Mouse (Mus musculus) neutrophil, adult 5-6 weeks (primary cell): ENCODE measurements around the gene Gpr22. TPM values are rescaled to one million over a fixed set of nuclear protein-coding genes. Genes with fewer than 3 reads are reported as not detected.

Experiments used
- ATAC-seq: fragments of 151-379, 151-347 bp; 2 replicates; pipeline ENCODE4 v1.8.0; 2017; ENCODE audit warnings: mild to moderate bottlenecking, moderate TSS enrichment; ENCODE audit not compliant: insufficient number of reproducible peaks, poor library complexity, low FRiP score, severe bottlenecking; ENCODE audit errors: extremely low read depth
- total RNA-seq: library from RNA; stranded (forward); fragments of 200-1000 nt; gene quantifications from 2 replicates; pipeline ENCODE4 v1.2.3, GENCODE M21; 2017

Gene Gpr22
- total RNA-seq = not detected in 2 replicates

GRCm38 (mm10) chr12:31713600-31713999, at the start of gene Gpr22:
Gene Gpr22, minus strand, starts transcription at chr12:31713947.
- no peak for ATAC-seq

DNA sequence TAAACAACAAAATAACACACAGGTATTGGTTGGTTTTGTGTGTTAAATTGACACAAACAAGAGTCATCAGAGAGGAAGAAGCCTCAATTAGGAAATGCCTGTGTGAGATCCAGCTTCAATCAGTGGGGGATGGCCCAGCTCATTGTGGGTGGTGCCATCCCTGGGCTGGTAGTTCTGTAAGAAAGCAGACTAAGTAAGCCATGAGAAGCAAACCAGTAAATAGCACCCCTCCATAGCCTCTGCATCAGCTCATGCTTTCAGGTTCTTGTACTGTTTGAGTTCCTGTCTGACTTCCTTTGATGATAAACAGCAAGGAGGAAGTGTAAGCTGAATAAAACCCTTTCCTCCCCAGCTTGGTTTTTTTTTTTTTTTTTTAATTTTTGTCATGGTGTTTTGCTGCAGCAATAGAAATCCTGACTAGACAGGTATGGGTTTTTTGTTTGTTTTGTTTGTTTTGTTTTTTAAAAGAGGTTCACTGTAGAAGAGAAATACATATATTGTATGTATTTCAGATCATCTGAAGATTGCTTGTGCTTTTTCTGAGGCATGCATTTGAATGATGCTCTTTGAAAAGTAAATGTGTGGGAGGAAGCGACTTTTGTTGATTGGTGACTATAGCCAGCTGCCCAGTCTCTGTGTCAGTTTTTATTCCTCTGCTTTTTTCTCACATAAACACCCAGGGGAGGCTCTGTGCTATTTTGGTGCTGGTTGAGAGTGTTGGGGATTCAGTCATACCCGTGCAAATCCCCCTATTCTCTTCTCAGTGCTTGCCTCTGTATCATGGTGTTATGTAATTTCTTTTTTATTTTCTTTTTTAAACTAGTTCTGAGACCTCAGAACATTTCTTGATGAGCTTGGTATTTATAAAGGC, 42.4 kb upstream of the Gpr22 start:
- peak; percentile 55; the same call in 1 of the 2 replicates for ATAC-seq

- ATAC-seq = no peak
These were observed 40.7 kb upstream of the Gpr22 start for GRCm38 (mm10) chr12:31754465-31754864.

DNA sequence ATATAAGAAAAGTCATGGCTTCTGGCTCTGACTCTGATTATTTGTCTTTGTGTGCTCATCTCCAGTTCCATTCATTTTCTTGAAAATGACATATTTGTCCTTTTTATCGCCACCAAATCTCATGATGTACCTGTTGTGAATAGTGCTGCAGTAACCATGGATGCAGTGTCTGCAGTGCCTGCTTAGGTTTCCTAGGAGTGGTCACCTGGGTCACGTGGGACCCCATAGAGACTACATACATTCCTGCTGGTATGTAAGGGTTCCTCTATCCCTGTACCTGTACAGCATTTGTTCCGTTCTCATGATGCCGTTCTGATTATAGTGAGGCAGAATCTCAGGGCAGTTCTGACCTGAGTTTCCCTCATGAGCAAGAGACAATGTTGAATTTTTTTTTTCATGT, 36.1 kb upstream of the Gpr22 start:
- no peak for ATAC-seq

GRCm38 (mm10) chr12:31747301-31747700, 33.6 kb upstream of the Gpr22 start:
- ATAC-seq = no peak

DNA sequence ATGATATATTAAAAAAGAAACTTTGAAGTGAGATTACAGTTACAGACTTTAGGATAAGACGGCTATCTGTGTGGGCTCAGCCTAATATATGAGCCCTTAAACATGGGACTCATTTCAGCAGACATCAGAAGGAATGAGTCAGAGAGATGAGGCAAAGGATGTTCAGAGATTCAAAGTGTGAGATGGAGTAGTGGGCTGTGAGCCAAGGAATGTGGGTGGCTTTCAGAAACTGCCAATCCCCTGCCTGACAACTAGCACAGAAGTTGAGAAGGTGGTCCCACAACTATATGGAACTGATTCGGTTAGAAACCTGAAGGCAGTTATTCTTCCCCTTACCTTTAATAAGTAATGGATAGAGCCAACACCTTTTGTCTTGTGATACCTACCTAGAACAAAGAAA, 20.9 kb upstream of the Gpr22 start:
- no peak for ATAC-seq

DNA sequence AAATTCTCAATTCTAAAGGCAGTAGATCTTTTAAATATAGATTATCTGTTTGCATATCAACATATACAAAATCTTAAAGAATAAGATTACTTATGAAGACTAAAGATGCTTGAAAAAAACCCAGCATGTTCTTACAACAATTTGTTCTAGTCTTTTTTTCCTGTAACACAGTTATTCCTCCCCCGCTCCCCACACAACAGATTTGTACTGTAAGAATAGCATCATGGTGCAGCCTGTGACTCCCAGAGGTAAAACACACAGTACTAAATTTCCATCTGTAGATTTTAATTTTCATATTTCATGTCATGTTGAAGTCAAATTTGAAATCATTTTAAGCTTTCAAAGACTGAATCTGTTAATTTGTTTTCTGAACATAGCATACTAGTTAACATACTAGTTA, 16.4 kb upstream of the Gpr22 start:
- no peak for ATAC-seq

GRCm38 (mm10) chr12:31726707-31727106, 13.0 kb upstream of the Gpr22 start:
- no peak for ATAC-seq

- ATAC-seq = no peak
These were observed 11.9 kb upstream of the Gpr22 start for GRCm38 (mm10) chr12:31725511-31726275.

DNA sequence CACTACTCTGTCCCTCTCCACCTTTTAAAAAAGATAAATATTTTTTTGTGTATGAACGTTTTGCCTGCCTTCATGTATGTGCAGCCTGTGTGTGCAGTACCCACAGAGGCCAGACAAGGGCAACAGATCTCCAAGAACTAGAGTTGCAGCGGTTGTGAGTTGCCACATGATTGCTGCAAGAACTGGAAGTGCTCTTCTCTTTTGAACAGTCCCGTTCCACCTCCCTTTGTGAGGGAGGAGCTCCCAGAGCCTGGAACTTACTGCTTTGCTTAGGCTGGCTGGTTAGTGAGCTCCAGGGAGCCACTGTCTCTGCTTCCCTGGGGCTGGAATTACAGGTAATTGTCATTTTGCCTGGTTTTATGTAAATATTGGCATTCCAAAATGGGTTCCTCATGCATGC, 10.8 kb upstream of the Gpr22 start:
- no peak for ATAC-seq

DNA sequence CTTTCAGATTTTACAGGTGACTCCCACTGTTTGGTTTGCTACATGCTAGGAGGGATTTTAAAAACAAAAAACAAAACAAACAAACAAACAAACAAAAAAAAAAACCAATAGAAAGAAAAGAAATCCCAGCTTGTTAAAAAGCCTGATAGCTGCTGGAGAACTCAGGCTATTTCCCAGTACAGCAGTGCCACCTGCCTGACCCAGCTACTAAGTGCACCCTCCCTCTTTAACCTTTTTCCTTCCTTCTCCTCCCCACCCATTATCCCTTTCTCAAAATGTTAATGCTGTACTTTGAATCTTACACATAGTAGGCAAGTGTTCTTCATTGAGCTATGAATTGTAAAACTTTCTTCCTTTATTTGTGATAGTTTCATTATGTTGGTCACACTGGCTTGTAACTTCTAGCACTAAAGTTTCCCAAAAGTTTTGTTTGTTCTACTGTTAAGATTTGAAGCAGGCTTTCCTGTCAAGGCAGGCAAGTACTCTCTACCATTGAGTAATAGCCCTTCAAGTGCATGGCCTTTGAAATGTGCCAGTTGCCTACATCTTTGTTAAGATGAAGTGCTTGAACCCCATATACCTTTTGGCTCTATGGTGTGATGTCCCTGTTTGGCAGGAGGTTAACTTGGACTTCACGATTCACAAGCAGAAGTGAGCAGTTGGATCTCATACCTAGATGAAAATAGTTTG, 6.0 kb upstream of the Gpr22 start:
- ATAC-seq = no peak

DNA sequence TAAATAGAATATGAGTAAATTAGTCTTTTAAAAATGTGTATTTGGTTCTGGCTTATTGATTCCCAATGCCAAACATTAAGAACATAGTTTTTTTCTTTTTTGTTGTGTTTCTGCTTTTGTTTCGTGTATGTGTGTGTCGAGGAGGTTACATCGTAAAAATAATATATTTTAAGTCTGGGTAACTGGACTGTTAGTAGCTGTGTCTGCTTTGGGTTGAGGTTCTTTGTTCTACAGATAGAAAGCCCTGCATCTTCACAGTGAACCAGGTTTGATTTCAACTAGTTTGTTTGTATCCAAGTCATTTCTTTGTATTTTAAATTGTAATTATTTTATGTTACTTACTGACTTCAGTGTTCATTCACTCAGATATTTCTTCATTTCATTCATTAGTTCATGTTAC, 323 bp upstream of the Gpr22 start:
- no peak for ATAC-seq

- ATAC-seq = no peak
These were observed 1.0 kb downstream of the Gpr22 start for GRCm38 (mm10) chr12:31712727-31713126.

DNA sequence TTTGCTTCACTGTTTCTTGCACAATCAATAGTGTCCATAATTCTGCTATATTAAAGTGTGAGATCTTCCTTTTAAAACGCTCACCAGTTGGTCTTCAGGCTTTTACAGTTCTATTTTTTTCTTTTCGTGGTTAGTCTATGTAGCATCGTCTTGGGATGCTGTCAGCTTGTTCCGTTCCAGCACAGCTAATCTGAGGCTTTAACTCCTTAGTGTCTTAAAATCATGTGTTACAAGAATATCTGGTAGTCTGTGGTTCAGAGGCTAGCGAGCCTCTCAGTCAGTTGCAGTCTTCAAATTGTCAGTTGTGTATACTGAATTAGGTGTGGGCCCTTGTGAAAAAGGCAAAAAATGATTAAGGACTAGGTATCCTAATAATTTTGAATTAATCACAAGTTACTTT, 1.5 kb downstream of the Gpr22 start:
- ATAC-seq = no peak

DNA sequence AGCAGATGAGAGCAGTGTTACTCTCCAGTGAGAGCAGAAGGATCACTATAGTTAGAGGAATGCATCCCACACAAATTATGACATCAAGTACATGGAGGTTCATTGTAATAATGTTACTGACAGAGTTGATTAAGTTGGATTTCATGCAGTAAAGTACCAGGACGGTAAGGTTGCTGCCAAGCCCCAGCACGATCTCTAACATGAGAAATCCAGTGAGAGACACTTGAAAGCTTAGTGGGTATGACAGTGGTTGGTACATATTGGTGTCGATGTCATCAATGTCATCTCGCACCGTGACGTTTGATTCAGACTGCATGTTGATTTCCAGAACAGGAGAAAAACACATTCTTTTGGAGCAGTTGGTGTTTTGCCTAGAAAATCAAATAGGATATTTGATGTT, 4.1 kb downstream of the Gpr22 start:
- no peak for ATAC-seq

- ATAC-seq = no peak
These were observed 6.2 kb downstream of the Gpr22 start for GRCm38 (mm10) chr12:31707531-31707930.

DNA sequence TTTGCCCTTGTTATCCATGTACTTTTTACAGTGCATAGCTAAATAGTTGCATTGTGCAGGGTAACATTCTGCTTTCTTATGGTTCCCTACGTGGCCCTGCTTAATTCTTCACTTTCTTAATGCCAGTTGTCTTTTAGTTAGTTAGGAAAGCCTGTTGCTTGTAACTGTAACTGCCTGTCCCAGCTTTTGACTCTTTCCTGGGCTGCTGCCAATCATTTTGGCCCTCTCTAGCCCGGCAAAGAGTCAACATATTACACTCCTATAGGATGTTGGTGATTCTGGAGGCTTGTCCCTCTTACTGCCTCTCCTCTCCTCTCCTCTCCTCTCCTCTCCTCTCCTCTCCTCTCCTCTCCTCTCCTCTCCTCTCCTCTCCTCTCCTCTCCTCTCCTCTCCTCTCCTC, 7.6 kb downstream of the Gpr22 start:
- no peak for ATAC-seq

DNA sequence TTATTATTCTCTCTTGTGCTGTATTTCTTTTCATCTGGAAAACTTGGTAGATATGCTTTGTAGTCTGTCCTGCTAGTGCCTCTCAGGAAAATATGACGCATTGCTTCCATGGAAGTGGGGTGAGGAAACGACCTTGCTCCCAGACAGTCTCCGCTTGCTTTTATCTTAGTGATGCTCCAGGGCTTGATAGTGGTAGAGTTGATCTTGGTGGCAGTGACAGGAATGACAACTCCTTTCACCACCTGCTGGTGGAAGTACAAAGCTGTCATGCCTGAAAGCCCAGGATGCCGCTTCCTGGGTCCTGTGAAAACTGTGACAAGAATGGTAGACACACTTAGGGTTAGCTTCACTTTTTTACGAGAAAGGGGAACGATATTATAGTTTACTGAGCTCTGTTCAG, 9.8 kb downstream of the Gpr22 start:
- ATAC-seq = no peak

DNA sequence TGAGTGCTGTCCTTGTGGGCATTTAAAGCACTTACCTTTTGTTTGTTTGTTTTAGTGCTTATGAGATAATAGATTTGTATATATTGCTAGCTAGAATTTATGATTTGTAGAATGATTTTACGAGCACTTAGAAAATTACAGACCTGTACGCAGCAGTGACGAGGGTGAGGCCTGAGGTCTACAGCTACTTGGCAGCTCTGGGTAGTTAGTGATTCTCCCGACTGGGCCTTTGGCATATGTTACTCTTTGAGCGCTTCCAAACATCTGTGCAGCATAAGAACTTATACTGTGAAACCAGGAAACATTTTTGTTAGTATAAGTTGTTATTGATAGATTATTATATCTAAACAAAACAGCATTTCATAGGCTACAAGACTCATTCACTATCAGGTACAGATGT, 12.3 kb downstream of the Gpr22 start:
- no peak for ATAC-seq
